Mouse (Mus musculus) liver, embryonic 13.5 days (tissue): ENCODE measurements around the gene Gm9745. TPM values are rescaled to one million over a fixed set of nuclear protein-coding genes. Genes with fewer than 3 reads are reported as not detected.
"Not testable (repeated sequence)": the region's sequence is repeated elsewhere in the genome, so short reads cannot be mapped to it uniquely, and the experiment has no call there.

Experiments
- ATAC-seq: fragments of 200-750 bp; cut with Nextera tagmentation; 2 replicates; pipeline ENCODE4 v1.8.0; 2017; ENCODE audit warnings: low read depth, mild to moderate bottlenecking, moderate number of reproducible peaks, moderate library complexity
- DNase-seq: peaks from one replicate; pipeline ENCODE4 v3.0.0; 2022
- H3K27ac ChIP-seq: fragments of 300-500 bp; sonication (generic); 2 replicates; pipeline ENCODE4 v1.5.1; 2015; ENCODE audit warnings: moderate library complexity, mild to moderate bottlenecking, inconsistent platforms
- H3K27me3 ChIP-seq: fragments of 300-500 bp; sonication (generic); 2 replicates; pipeline ENCODE4 v1.6.1; 2015; ENCODE audit warnings: mild to moderate bottlenecking, inconsistent platforms
- H3K36me3 ChIP-seq: fragments of 300-500 bp; sonication (generic); 2 replicates; pipeline ENCODE4 v1.6.1; 2015; ENCODE audit warnings: mild to moderate bottlenecking, inconsistent platforms
- H3K4me1 ChIP-seq: fragments of 300-500 bp; sonication (generic); replicated peaks from 2 replicates; pipeline ENCODE4 v1.6.1; 2015; ENCODE audit warnings: inconsistent platforms
- H3K4me2 ChIP-seq: fragments of 300-500 bp; sonication (generic); 2 replicates; pipeline ENCODE4 v1.6.1; 2015; ENCODE audit warnings: inconsistent platforms, mild to moderate bottlenecking, moderate library complexity
- H3K4me3 ChIP-seq: fragments of 300-500 bp; sonication (generic); replicated peaks from 2 replicates; pipeline ENCODE4 v1.5.1; 2015; ENCODE audit warnings: mild to moderate bottlenecking, inconsistent platforms
- H3K9ac ChIP-seq: fragments of 300-500 bp; sonication (generic); 2 replicates; pipeline ENCODE4 v1.6.1; 2015; ENCODE audit warnings: mild to moderate bottlenecking, inconsistent platforms
- H3K9me3 ChIP-seq: fragments of 300-500 bp; sonication (generic); replicated peaks from 2 replicates; pipeline ENCODE4 v1.6.1; 2016; ENCODE audit warnings: inconsistent platforms
- WGBS: fragments of 180-500 bp; shearing (Covaris S2); methylation state at CpG from one replicate; pipeline ENCODE4 v1.1.7; 2015; ENCODE audit not compliant: insufficient replicate concordance; 5-methylcytosine and 5-hydroxymethylcytosine counted together
- polyA plus RNA-seq: library from polyadenylated mRNA; unstranded; fragments of >200 nt; fragmentation: Nextera tagmentation; extraction: Ambion mirVana; gene quantifications from 2 replicates; pipeline ENCODE4 v1.2.1, GENCODE M21; 2015

Gm9745 gene
- polyA plus RNA-seq = not detected in 2 replicates

DNA sequence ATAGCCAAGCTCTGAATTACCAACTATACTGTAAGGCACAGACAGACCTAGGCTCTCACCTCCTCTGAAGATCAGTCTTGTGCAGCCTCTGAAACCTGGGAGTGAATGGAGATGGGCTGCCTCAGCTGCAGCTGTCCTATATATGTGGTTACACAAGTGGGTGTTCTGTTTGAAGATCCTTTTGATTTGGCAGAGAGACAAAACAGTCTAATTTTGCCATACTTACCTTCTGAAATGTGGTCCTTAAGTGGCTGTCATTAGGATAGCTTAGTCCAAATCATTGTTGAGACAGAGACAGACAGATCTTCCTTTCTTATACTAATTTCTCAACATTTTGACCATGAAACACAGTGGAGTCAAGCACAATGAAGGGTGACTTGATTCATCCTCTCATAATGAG is at the start of gene Gm9745:
Gene Gm9745 (minus strand): TSS at position 101 of the 400 bp plus-strand sequence.
- H3K4me1 ChIP-seq, H3K4me2 ChIP-seq, ATAC-seq, DNase-seq, H3K9ac ChIP-seq, H3K9me3 ChIP-seq, H3K27ac ChIP-seq, H3K4me3 ChIP-seq, H3K36me3 ChIP-seq, H3K27me3 ChIP-seq: not testable (repeated sequence)

GRCm38 (mm10) chr13:8997221-8997620 is 49.2 kb upstream of the Gm9745 start:
- not testable (repeated sequence) for H3K36me3 ChIP-seq, H3K9me3 ChIP-seq, H3K27me3 ChIP-seq, ATAC-seq, DNase-seq
- Histone ChIP-seq H3K4me1 (peaks cover 47% of the 10 kb centered on the region), H3K9ac (peak overlapping the region; percentile 91), H3K4me2 (peak overlapping the region; percentile 83), H3K27ac (peak overlapping the region; percentile 96), H3K4me3 (peak overlapping the region; percentile 76; the same call in 1 of the 2 replicates)
- WGBS = 77% methylated on average over 5 of the region's 5 CpGs

DNA sequence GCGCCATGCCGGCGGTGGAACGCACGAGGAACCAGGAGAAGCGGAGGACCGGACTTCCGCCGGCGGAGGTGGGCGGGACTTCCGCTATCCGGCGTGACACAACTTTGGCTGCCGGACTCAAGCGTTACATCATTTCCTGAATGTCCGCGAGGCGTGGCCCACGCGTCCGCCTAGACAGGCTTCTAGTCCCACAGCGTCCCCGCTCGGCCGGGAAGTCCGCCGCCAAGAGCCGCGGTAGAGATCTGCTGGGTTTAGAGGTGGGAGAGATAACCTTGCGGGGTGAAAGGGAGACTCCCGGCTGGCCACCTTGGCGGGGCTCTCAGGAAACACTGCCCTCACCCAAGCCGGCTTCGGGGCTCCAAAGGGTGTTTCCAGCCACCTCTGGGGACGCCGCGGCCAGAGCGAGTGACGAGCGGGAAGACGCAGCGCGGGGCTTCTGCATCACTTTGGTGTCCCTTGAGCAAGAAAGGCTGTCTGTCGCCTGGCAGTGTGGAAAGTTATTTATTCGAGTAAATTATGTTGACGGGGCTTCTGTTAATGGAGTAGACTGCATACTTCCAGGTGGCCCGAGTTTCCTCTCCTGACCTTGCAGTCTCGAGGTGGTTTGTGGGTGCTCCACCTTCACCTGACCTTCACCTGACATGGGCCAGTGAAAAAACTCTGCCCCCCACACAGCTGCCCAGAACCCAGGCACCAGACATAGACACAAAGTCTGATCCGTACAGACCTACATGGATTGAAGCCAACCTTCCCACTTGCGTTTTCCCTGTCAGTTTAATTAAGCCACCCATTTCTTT is 48.2 kb upstream of the Gm9745 start, which contains the start of gene Gtpbp4:
Gene Gtpbp4 (minus strand): TSS at position 94 of the 797 bp plus-strand sequence.
- peak; percentile 95 for DNase-seq
- H3K27ac ChIP-seq = peak within 1 kb of the TSS; percentile 96
- H3K27me3 ChIP-seq = no peaks in the 10 kb centered on the region
- H3K4me2 ChIP-seq = peak within 1 kb of the TSS; percentile 83
- peaks cover 47% of the 10 kb centered on the region for H3K4me1 ChIP-seq
- WGBS = 1% methylated on average over 51 of the region's 51 CpGs
- no peaks in the 10 kb centered on the region for H3K9me3 ChIP-seq
- H3K4me3 ChIP-seq = peak within 1 kb of the TSS; percentile 76
- peak within 1 kb of the TSS; percentile 91 for H3K9ac ChIP-seq
- peak; percentile 95 for ATAC-seq
- H3K36me3 ChIP-seq = peaks cover 13% of the 10 kb centered on the region

DNA sequence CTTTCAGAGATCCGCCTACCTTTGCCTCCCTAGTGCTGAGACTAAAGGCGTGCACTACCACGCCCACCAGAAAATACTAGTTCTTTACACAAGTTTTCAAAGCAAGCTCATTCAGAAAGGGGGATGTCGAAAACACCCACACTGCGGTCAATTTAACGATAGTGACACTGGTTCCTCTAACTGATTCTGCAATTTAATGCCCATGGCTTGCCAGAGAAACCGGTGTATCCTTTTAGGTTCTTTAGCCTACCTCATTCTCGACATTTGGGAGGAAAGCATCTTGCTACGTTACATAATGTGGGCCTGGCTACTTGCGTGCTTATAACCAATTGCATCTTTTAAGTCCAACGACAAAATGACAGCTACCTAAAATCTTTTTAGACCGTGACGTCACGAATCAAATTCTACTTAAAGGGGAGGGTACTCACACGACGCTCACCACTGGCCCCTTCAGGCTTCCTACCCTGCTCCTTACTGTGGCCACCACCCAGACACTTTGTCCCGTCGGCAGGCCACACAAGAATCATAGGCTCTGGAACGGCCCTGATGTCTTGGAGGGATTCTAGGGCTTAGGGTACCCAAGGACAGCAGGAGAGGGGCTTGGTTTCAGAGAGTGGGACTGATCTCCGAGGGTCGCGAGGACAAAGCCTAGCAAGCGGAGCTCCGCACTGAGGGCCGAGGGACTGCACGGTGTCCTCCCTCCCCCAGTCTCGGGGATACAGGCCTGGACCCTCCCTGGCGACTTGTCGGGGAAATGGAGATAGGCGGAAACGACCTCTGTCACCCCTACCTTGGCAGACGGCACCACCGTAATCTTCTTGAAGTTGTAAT is 47.3 kb upstream of the Gm9745 start:
- Histone ChIP-seq H3K27me3 (no peaks in the 10 kb centered on the region), H3K36me3 (peaks cover 21% of the 10 kb centered on the region), H3K4me1 (peaks cover 47% of the 10 kb centered on the region), H3K27ac (peak overlapping the region; percentile 73), H3K4me3 (peak overlapping the region; percentile 76), H3K4me2 (peak overlapping the region; percentile 83), H3K9ac (peak overlapping the region; percentile 78), H3K9me3 (no peaks in the 10 kb centered on the region)
- DNase-seq (no peak), ATAC-seq (peak; percentile 17)
- 1% methylated on average over 33 of the region's 33 CpGs for WGBS

DNA sequence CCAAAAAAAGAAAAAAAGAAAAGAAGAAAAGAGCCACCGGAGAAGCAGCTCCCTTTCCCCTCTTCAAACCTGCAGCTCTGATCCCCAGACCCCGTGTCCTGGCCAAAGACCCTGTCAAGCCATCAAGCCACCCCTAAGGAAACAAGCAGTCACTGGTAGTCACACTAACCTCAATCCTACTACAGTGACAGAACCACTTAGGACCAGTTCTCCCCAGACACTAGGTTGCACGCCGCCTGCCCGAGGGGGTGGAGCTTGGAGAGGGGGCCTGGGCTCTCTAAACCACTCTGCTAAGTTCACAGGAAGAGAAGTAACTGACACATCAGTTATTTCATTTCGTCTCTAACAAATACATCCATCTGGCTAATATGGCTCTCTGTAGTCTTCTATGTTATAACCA is 44.2 kb upstream of the Gm9745 start:
- no peaks in the 10 kb centered on the region for H3K27me3 ChIP-seq
- no peak overlapping the region for H3K27ac ChIP-seq
- DNase-seq (no peak), ATAC-seq (no peak)
- peaks cover 29% of the 10 kb centered on the region for H3K4me1 ChIP-seq
- H3K4me2 ChIP-seq = no peak overlapping the region
- WGBS = 75% methylated on average over 6 of the region's 6 CpGs
- H3K9me3 ChIP-seq = no peaks in the 10 kb centered on the region
- H3K9ac ChIP-seq = no peak overlapping the region
- H3K36me3 ChIP-seq = peaks cover 52% of the 10 kb centered on the region
- no peak overlapping the region for H3K4me3 ChIP-seq

- DNase-seq (no peak), ATAC-seq (no peak)
- Histone ChIP-seq H3K27ac (no peak overlapping the region), H3K9me3 (no peaks in the 10 kb centered on the region), H3K36me3 (peaks cover 78% of the 10 kb centered on the region), H3K4me2 (no peak overlapping the region), H3K9ac (no peak overlapping the region), H3K27me3 (no peaks in the 10 kb centered on the region), H3K4me3 (no peak overlapping the region), H3K4me1 (no peaks in the 10 kb centered on the region)
- 59% methylated on average over 3 of the region's 3 CpGs for WGBS
These were observed 24.9 kb upstream of the Gm9745 start for GRCm38 (mm10) chr13:8972972-8973371.

- no peak overlapping the region for H3K4me2 ChIP-seq
- ATAC-seq = no peak
- no peaks in the 10 kb centered on the region for H3K9me3 ChIP-seq
- no peak for DNase-seq
- H3K9ac ChIP-seq = no peak overlapping the region
- H3K4me3 ChIP-seq = no peak overlapping the region
- peaks cover 76% of the 10 kb centered on the region for H3K36me3 ChIP-seq
- H3K27me3 ChIP-seq = no peaks in the 10 kb centered on the region
- H3K4me1 ChIP-seq = no peaks in the 10 kb centered on the region
- H3K27ac ChIP-seq = no peak overlapping the region
These were observed 24.3 kb upstream of the Gm9745 start for GRCm38 (mm10) chr13:8972369-8972768.

GRCm38 (mm10) chr13:8967742-8968141 is 19.7 kb upstream of the Gm9745 start:
- H3K36me3 ChIP-seq = peaks cover 34% of the 10 kb centered on the region
- no peaks in the 10 kb centered on the region for H3K27me3 ChIP-seq
- no peak for ATAC-seq
- no peak overlapping the region for H3K27ac ChIP-seq
- H3K4me2 ChIP-seq = no peak overlapping the region
- no peaks in the 10 kb centered on the region for H3K9me3 ChIP-seq
- no peak for DNase-seq
- H3K4me3 ChIP-seq = no peak overlapping the region
- WGBS = 69% methylated on average over 8 of the region's 8 CpGs
- H3K4me1 ChIP-seq = peaks cover 16% of the 10 kb centered on the region
- no peak overlapping the region for H3K9ac ChIP-seq

GRCm38 (mm10) chr13:8965224-8965623 is 17.2 kb upstream of the Gm9745 start:
- peaks cover 19% of the 10 kb centered on the region for H3K36me3 ChIP-seq
- WGBS = 30% methylated on average over 5 of the region's 5 CpGs
- no peak overlapping the region for H3K9ac ChIP-seq
- H3K27ac ChIP-seq = no peak overlapping the region
- no peaks in the 10 kb centered on the region for H3K9me3 ChIP-seq
- H3K4me2 ChIP-seq = no peak overlapping the region
- no peaks in the 10 kb centered on the region for H3K27me3 ChIP-seq
- no peak overlapping the region for H3K4me3 ChIP-seq
- H3K4me1 ChIP-seq = peaks cover 18% of the 10 kb centered on the region
- DNase-seq = peak; percentile 16
- peak; percentile 76; the same call in 1 of the 2 replicates for ATAC-seq

GRCm38 (mm10) chr13:8962266-8962665 is 14.2 kb upstream of the Gm9745 start:
- H3K4me1 ChIP-seq = peaks cover 25% of the 10 kb centered on the region
- not testable (repeated sequence) for H3K9ac ChIP-seq, H3K4me2 ChIP-seq, H3K27me3 ChIP-seq, DNase-seq, ATAC-seq, H3K9me3 ChIP-seq, H3K36me3 ChIP-seq, H3K27ac ChIP-seq, H3K4me3 ChIP-seq
- WGBS = 48% methylated on average over 5 of the region's 5 CpGs

DNA sequence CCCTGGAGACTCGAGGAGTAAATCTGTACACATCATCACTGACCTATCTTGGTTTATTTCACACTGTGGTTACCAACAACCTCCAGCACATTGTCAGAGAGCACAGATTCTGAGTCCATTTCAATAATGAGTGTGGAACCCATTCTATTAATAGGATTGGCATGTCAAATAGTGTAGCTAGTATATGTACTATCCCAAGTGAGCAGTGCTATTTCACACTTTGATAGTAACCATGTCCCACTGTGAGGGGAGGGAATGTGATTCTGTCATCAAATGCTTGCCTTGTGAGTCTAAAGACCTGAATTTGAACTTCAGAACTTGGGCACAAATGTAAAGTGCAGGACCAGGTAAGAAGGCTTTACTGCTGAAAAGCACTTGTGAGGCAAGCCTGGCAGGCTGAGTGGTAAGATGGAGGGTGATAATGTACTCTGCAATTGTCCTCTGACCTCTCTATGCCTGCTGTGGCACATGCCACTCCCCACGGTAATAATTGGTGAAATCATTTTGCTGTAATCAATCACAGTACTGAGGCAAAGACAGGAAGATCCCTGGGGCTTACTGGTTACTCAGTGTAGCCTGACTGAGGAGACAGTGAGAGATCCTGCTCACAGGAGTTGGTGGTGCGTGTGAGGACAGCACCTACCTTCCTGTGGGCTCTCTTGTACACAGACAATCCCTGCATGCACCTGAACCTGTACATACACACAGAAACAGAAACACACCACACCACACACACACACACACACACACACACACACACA is 13.3 kb upstream of the Gm9745 start:
- H3K9me3 ChIP-seq, H3K27me3 ChIP-seq, ATAC-seq, H3K4me2 ChIP-seq, H3K36me3 ChIP-seq, DNase-seq, H3K9ac ChIP-seq, H3K4me3 ChIP-seq, H3K27ac ChIP-seq: not testable (repeated sequence)
- 43% methylated on average over 3 of the region's 3 CpGs for WGBS
- peaks cover 19% of the 10 kb centered on the region for H3K4me1 ChIP-seq
